Mouse (Mus musculus) cerebellum, adult 2 months (tissue): ENCODE results near the gene Gng11.

Source experiments
- CTCF ChIP-seq: fragments of 200-500 bp; IDR thresholded peaks from 2 replicates; pipeline ENCODE4 v1.5.1; 2011; ENCODE audit warnings: low read depth, mild to moderate bottlenecking, control low read depth, low read length, moderate library complexity, borderline replicate concordance; ENCODE audit not compliant: insufficient read depth
- POLR2A ChIP-seq: fragments of 200-500 bp; IDR thresholded peaks from 2 replicates; pipeline ENCODE4 v1.6.1; 2011; ENCODE audit warnings: low read length, control low read depth, borderline replicate concordance; ENCODE audit not compliant: insufficient read depth

GRCm38 (mm10) chr6:3967676-3968626 is 35.8 kb upstream of the Gng11 start:
- TF ChIP-seq POLR2A (no peak), CTCF (no peak)
